Mouse (Mus musculus) C3H10T1/2 (cell line): Measurements from ENCODE around the gene Eif2s3y. TPM values are rescaled to one million over a fixed set of nuclear protein-coding genes. Genes with fewer than 3 reads are reported as not detected.

Experiments
- polyA plus RNA-seq, 2 experiments: library from polyadenylated mRNA; unstranded; fragments of >200 nt; fragmentation: generic; extraction: Trizol; gene quantifications; one replicate each; pipeline ENCODE4 v1.2.1; 2012; ENCODE audit warnings: missing spikeins in 2 of 2

Gene Eif2s3y
- not detected for polyA plus RNA-seq

DNA sequence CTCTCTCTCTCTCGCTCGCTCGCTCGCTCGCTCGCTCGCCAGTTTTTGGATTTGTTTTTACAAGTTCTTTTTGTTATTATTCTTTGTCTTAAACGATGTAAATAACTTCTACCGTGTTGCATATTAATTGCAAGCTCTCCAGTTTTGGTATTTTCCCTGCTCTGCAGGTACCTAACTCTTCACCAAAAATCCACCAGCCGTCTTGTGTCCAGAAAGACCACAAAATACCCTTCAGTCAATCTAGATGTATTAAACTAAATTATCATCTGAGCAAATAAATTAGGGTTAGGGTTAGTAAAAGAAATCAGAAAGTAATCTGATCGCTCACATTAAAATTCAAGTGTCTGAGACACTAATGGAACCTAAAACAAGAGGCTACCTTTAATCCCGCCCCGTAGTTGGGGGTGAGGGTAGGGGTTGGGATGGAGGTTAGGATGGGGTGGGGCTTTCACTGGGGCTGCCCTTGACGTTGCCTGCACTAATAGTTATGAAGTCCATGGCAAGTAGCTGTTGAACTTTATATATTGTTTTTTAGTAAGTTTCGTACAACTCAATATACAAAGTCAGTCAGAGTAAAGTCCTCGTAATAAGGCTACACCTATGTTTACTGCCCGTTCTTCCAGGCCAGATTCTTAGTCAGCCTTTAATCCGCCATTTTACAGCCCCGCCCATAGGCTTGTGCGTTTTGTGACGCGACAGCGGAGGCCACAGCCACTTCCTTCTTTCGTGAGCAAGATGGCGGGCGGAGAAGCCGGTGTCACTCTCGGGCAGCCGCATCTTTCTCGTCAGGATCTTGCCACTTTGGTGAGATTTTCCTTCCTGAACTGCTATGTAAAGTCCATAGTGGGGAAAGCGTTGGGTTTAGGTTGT is at the start of gene Eif2s3y:
Gene Eif2s3y, plus strand, starts transcription at position 662 of the 870 bp plus-strand sequence.

Other genes with a start within 250 kb of the Eif2s3y start
- not detected for gene Zfy1, start 213.1 kb upstream of the Eif2s3y start, polyA plus RNA-seq
- gene Uba1y, start 191.9 kb upstream of the Eif2s3y start, polyA plus RNA-seq = not detected
- gene Kdm5d, start 112.8 kb upstream of the Eif2s3y start, polyA plus RNA-seq = not detected
- gene Uty, start 235.2 kb downstream of the Eif2s3y start, polyA plus RNA-seq = not detected